Mouse (Mus musculus) adrenal gland, adult 8-10 months (tissue): Measurements from ENCODE around the gene Msx1. TPM values are rescaled to one million over a fixed set of nuclear protein-coding genes. Genes with fewer than 3 reads are reported as not detected.

Source experiments
- DNase-seq: peaks from one replicate; pipeline ENCODE4 v3.0.0; 2022
- total RNA-seq, 4 experiments: library from RNA; stranded (reverse); gene quantifications; 2 replicates each; pipeline ENCODE4 v1.2.4; 2022

The Msx1 gene
- total RNA-seq, 4 experiments from 2014 or later = 1.2 to 3.7 (median 2.3) TPM

GRCm38 (mm10) chr5:37792154-37792553 is 32.2 kb downstream of the Msx1 start:
- no peak for DNase-seq

GRCm38 (mm10) chr5:37784847-37785391 is 39.5 kb downstream of the Msx1 start:
- DNase-seq = no peak

- DNase-seq = no peak
Measured at GRCm38 (mm10) chr5:37783306-37783705, 41.1 kb downstream of the Msx1 start.

- no peak for DNase-seq
Measured at GRCm38 (mm10) chr5:37775681-37776080, 48.7 kb downstream of the Msx1 start.

- DNase-seq = no peak
Measured at GRCm38 (mm10) chr5:37774011-37774410, 50.4 kb downstream of the Msx1 start.

GRCm38 (mm10) chr5:37770870-37771269 is 53.5 kb downstream of the Msx1 start:
- DNase-seq = no peak

Other genes starting within 250 kb of the Msx1 start
- gene Stk32b, start 107.4 kb downstream of the Msx1 start, total RNA-seq = 1 to 10 TPM in 1 of 4 experiments, under 1 TPM in 3; 0.41 to 1.4 (median 0.84) TPM
- gene Cytl1, start 89.1 kb downstream of the Msx1 start, total RNA-seq = 1 to 10 TPM; 1.3 to 2.6 (median 2.6) TPM
- gene Stx18, start 214.2 kb upstream of the Msx1 start, total RNA-seq = 10 to 100 TPM; 33.0 to 41.3 (median 37.4) TPM